Mouse (Mus musculus): Measurements from ENCODE around the gene Cirbp.
"Not testable (repeated sequence)": the region's sequence is repeated elsewhere in the genome, so short reads cannot be mapped to it uniquely, and the experiment has no call there.

Cirbp gene

GRCm38 (mm10) chr10:80180823-80181222, 15.0 kb downstream of the Cirbp start:
- DNase-seq = no peak

- DNase-seq = no peak
Measured at GRCm38 (mm10) chr10:80182547-80182946, 16.8 kb downstream of the Cirbp start.

- DNase-seq = no peak
Measured at GRCm38 (mm10) chr10:80186649-80187048, 20.9 kb downstream of the Cirbp start.

- no peak for DNase-seq
Measured at GRCm38 (mm10) chr10:80187739-80188138, 22.0 kb downstream of the Cirbp start.

DNA sequence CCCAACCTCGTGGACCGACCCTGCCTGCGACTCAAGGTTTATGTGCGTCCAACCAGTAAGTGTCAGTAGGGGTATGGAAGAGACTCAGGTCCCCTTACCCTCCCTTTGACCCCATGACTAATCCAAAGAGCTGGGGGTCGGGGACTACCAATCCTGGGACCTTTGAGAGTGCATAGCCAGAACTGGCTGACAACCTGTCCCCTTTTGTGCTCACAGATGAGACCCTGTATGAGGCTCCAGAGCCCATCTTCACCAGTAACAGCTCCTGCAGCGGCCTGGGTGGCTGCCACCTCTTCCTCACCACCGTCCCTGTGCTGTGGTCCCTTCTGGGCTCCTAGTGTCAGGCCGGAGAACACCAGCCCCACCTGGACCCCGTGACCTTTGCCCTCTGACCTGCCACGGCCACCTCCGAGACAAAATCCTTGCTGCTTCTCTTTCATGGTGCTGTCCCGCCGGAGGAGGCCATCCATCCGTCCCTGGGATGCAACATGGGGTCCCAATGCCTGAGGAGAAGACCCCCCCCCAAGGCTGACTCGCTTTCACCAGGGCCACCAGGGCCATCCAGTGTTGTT, 22.8 kb downstream of the Cirbp start:
- no peak for DNase-seq

DNA sequence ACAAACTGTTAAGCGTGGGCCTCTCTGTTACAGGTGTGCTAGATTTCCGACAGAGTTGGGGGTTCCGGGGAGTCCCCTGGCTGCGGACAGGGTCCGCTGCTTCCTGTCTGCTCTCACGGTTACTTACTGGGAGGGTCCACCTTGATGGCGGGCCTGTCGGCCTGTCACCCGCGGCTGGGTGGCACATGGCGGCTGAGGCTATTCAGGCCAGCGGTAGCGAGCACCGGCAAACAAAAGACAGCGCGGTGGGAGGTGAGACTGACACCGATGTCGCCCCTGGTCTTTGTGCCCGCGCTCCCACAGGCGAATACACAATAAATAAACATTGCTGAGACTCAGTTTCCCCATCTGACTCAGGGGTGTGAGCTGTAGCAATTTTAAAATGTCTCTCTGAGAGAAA, 24.2 kb downstream of the Cirbp start:
- no peak for DNase-seq

DNA sequence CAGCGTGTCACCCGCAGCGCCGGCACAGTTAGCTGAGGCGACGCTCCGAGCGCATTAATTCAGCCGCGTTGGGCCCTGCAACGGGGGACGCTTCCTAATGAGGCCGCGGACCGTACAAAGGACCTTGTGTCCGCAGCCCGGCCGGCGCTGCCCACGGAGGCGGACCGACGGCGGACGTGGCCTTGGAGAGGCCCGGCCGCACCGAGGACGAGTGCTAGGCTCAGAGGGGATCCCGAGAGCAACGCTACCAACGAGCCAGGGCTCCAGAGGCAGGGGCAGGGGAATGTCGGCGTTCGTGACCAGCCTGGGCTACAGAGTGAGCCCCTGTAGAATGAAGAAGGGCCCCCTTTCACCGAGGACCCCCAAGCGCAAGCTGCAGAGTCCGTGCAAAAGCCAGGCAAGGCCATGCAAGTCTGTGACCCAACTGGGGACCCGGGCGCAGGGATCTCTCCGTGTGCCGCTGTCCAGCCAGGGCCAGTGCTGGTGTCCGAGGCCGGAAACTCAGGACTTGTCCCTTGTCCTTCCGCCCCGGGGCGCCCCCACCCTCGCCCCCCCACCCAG, 24.8 kb downstream of the Cirbp start:
- DNase-seq = peak; percentile 31 to 67

DNA sequence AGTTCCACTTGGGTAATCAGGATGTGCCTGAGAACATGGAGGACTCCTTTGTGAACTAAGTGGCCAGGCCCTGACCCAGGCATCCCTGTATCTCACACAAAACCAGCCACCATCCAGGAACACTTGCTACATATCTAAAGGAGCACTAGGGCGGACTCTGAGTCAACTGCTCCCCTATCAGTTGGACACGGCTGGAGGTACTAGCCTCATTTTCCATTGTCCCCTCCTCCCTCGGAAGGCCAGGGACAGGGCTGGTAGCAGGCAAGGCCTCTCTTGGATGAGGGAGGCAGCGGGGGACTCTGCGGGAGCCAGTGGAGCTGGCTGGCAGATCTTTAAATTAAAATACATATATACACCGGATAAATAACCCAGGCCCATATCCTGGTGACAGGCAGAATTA, 28.2 kb downstream of the Cirbp start:
- no peak for DNase-seq

DNA sequence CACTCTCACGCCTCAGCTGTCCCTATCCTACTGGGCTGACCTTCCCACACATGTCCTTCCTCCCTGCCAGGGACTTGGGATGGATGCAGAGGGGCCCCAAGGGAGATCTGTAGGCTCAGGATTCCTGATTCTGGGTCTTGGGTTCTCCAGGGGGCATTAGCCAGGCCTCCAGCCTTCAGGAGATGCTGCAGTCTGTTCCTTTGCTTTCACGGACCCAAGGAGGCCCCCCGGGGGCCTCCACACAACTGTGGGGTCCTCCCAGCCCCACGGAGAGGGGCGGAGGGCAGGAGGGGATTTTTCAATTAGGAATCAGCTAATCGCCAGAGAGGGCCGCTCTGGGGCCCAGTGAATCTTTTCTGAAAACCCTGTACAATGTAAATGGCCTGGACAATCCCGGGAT, 28.7 kb downstream of the Cirbp start:
- DNase-seq = no peak

- no peak for DNase-seq
Measured at GRCm38 (mm10) chr10:80196167-80196566, 30.4 kb downstream of the Cirbp start.

GRCm38 (mm10) chr10:80196778-80197581, 31.2 kb downstream of the Cirbp start:
- DNase-seq = no peak

GRCm38 (mm10) chr10:80199440-80200008, 33.7 kb downstream of the Cirbp start:
- DNase-seq = peak; percentile 89 to 94

DNA sequence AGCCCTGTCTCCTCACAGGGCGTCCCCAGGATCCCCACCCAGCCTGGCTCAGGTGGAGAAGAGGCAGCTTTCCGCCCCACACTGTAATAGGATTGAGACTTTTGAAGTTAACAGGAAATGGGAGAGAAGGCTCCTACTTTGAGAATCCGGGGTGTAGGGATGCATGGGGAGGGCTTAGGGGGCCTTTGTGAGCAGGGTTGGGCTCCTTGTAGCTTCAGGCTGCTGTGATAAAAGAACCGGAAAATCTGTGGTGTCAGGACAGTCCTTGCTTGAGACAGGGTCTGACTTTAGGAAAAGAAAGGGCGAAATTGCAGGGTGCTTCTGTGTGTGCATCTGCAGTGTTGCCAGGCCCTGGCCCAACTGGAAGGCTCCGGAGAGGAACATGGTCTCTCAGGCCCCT, 34.7 kb downstream of the Cirbp start:
- DNase-seq = no peak

DNA sequence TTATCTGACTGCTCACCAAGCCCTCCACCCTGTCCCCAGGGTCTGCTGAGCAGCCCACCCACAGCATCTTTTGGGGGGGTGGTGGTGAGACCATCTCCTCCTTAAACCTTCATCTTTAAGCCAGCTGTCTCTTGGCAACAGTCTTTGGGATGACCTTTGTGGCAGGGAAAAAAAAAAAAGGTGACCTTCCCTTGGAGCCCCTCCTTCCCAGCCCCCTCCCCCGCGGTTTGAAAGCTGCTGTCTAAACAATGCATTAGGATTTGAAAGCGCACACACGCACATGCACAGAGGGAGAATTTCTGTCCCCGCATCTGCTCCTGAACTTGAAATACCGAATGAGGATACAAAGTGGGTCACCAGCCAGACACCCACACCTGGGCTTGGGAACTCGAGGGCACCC, 38.3 kb downstream of the Cirbp start:
- DNase-seq = no peak

DNA sequence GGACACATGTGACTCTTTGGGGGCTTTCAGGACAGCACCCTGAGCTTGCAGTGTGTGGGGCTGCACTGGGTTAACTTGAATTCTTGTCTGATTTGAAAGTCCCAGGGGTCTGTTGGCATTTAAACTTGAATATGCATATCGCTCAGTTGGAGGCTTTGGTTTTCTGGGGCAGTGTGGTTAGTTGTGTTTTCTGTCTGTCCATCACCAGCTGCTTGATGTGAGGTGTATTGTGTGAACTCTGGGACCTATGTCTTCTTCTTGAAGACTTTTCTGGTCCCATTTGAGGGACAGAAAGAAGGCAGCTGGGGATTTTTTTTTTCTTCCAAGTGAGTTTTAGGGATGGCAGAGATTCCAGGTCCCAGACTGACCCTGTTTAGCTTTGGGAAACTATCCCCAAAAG, 41.4 kb downstream of the Cirbp start:
- DNase-seq = no peak

DNA sequence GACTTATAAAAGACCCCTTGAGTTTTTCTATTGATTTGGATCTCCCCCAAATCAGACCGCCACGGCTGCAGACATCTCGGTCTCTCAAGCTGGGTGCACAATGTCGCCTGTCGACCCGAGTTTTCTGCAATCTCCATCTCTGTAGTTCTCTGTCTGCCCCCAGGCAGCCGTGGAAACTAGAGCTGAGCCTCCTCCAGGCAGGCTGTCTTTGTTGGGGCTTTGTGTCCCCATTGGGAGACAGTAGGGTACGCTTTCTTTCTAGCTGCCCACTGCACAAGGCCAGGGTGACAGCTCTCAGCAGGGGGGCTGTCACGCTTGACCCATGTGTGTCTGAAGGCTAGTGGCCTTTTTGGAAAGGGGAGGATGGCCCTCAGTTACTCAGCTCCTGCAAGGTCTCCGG, 41.9 kb downstream of the Cirbp start:
- no peak for DNase-seq

DNA sequence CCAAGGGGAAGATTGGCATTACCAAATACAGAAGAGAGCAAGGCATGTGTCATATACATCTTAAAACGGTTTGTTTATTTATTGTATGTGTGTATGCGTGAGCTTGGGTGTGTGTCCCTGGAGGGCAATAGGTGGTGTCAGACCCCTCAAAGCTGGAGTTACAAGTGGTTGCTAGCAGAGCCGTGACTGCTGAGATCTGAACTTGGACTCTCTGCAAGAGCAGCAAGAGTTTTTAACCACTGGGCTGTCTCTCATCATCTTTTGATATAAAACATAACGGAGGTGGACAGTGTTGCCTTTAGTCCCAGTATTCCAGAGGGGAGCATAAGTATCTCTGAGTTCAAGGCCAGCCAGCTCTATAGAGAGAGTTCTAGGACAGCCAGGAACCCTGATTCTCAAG, 42.5 kb downstream of the Cirbp start:
- no peak for DNase-seq

DNA sequence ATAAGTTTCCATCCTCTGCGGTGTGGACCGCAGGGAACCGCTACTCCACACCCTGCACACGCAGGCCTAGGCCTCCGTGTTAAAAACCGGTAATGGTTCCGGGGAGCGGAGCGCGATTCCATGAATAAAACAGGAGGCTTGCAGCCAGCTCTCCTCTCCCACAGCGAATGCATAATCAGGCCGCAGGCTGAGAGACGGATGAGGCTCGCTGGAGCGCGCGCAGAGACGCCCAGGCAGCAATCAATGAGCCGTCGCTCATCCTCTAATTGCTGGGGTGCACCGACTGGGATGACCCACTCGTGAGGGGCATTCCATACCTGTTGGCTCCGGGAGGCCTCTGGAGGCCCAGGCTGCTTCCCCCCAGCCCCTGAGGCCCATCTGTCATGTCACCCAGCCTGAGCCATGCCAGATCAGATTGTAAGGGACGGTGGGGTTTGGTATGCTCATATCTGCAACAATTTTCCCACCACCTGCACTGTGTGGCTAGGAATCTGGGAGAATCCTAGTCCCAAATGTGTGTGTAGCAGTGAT, 43.1 kb downstream of the Cirbp start:
- DNase-seq = no peak

GRCm38 (mm10) chr10:80211547-80212103, 45.8 kb downstream of the Cirbp start:
- not testable (repeated sequence) for DNase-seq

DNA sequence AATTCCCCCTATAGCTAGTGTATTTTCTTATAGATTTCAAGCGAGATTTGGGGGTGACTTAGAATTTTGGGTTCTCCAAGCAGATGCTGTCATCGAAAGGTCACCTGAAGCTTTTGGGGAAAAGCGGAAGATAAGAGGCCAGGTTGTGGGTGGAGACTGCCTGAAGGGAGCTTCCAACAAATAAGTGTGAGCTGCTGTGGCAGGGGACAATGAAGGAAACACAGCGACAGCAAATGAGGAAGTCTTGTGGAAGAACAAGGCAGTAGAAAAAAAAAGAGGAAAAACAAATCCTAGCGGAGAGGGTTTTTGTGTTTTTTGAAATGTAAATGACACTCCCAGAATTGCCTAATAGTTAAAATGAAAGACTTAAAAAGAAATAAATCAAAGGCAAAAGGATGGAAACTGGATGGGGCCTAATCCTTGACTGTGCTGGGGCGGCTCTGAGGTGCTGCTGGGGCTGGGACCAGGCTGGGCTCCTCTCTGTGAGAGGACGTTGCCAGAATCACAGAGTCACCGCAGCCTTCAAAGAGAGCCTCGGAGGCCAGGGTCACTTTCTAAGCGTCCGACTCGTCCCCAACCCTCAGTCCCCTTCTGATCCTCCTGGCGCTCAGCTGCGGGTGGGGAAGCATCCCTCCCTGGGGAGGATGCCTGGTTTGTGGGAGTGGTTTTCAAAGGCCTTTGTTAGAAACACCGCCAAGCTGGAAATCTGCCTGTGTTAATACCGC, 49.4 kb downstream of the Cirbp start:
- no peak for DNase-seq

- DNase-seq = no peak
Measured at GRCm38 (mm10) chr10:80220676-80221075, 54.9 kb downstream of the Cirbp start.
